Mouse (Mus musculus) ovary, postnatal 10 days (tissue): ENCODE results near the gene Krt9.
"Not testable (repeated sequence)": the region's sequence is repeated elsewhere in the genome, so short reads cannot be mapped to it uniquely, and the experiment has no call there.

ENCODE experiments used
- DNase-seq: peaks from one replicate; pipeline ENCODE4 v3.0.0; 2022; ENCODE audit warnings: low spot score

Gene Krt9

GRCm38 (mm10) chr11:100192992-100193391, at the start of gene Krt9:
Gene Krt9 (minus strand): TSS chr11:100193246.
- no peak for DNase-seq

DNA sequence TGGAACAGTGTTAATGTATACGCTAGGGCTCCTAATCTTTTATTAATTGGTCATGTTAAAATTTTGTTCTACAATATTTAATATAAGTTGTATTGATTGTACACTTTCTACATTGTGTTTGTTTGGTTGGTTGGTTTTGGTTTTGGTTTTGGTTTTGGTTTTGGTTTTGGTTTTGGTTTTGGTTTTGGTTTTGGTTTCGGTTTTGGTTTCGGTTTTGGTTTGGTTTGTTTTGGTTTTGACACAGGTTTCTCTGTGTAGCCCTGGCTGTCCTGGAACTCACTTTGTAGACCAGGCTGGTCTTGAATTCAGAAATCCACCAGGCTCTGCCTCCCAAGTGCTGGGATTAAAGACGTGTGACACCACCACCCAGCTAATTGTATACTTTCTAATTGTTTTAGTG, 47.2 kb upstream of the Krt9 start:
- not testable (repeated sequence) for DNase-seq

GRCm38 (mm10) chr11:100221741-100222140, 28.7 kb upstream of the Krt9 start:
- no peak for DNase-seq

DNA sequence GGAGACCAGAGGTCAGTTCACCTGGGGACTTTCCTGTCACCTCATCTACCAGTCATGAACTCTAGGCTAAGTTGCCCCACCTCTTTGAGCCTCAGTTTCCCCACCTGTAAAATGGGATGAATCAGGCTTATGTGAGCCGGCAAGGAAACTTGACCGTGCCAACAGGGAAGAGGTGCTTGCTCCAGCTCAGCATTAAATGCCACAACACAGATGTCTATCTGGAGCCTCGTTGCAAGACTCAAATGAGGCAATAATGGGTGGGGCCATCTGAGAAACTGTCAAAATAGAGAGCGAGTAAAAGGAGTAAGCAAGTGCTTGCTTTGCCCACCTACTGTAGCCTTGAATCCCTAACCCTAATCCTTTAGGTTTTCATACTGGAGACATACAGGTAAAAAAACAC, 26.3 kb upstream of the Krt9 start:
- no peak for DNase-seq

- no peak for DNase-seq
Measured at GRCm38 (mm10) chr11:100208542-100208941, 15.5 kb upstream of the Krt9 start.

GRCm38 (mm10) chr11:100207498-100207897, 14.5 kb upstream of the Krt9 start, which contains the start of gene Krt14:
Gene Krt14 (minus strand): TSS chr11:100207548.
- DNase-seq = no peak

GRCm38 (mm10) chr11:100203448-100203847, 10.4 kb upstream of the Krt9 start:
- peak; percentile 21 for DNase-seq

DNA sequence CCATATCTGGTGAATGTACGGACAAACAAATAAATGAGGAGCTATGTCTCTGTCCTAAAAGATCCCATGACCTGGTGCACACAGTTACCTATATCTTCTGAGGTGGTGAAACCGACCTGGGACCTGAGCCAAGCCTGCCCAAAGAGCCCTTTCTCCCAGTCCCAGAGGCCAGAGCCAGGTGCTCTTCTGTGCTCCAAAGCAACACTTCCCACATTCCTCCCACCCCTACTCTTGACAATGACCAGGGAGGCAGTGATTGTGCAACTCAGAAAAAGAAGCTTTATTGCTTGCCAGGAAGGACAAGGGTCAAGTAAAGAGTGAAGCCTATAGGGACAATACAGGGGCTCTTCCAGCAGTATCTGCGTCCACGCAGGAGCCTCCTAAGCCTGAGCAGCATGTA, 9.9 kb upstream of the Krt9 start:
- DNase-seq = no peak

- DNase-seq = no peak
Measured at GRCm38 (mm10) chr11:100200104-100200820, 7.2 kb upstream of the Krt9 start.

DNA sequence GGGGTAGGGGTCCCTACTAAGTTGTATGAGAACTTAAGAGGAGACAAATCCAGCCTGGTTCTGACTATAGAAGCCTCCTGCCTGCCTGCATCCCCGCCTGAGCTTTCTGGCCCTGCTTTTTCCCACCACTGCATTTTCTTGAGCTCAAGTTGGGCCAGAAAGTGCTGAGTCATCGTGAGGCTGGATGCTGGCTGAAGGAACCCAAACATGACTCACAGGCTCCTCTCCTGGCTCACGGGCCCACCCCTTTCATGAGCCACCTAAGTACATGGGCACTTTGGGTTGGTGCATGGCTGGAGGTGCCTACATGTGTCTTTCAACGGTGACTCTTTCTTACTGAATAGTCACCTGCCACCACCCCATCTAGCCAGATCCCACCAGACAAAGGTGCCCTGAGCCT, 5.6 kb upstream of the Krt9 start:
- no peak for DNase-seq

DNA sequence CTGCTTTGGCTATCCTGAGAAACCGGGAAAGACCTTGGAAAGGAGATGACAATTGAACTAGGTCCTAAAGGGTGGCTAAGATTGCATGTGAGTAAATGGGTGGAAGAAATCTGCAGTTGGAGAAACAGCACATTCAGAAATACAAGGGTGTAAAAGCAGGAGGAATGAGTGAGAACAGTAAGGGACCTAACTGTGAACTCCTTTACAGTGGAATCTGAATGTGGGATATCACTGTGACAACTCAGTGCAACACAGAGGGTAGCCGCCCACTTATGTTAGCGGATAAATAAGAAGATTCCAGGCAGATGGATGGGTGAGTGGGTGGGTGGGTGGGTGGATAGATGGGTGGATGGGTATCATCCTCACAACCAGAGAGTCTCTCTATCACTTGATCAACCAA, 1.2 kb downstream of the Krt9 start:
- DNase-seq = no peak

DNA sequence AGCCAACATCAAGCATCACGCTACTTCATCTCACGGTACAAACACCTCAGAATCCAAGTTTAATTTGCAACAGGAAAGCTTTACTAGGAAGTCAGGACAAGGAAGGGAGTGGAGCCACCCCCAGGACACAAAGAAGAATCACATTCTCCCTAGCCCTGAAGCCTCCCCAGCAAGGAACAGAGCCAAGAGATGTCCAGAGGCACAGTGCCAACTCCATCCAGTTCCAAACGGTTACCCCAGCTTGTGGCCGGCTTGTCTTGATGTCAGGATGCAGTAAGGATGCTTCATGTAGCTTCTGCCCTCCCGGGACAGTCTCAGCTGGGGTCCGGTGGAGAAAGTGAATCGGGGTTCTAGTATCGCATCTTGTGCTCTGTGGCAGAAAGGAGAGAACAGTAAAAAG, 6.3 kb downstream of the Krt9 start:
- DNase-seq = no peak

GRCm38 (mm10) chr11:100181725-100182124, 11.3 kb downstream of the Krt9 start:
- no peak for DNase-seq

GRCm38 (mm10) chr11:100179260-100179659, 13.8 kb downstream of the Krt9 start:
- no peak for DNase-seq

DNA sequence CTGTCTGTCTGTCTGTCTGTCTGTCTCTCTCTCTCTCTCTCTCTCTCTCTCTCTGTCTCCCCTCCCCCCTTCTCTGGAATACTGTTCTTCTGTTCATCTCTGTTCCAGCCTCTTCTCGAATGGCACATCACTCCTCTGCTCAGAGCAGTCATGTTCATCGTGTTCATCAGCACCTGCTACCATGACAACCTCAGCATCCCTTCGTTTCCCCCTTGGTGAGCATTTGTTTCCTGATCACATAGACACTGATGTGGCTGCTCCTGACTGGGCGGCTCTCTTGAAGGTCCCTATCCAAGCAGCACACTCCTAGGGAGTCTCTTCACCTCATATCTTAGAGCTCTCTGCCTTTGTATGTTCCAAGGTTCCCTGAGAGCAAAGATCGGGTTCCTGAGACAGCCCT, 14.7 kb downstream of the Krt9 start:
- DNase-seq = no peak

- no peak for DNase-seq
Measured at GRCm38 (mm10) chr11:100176791-100177190, 16.3 kb downstream of the Krt9 start.

- DNase-seq = peak; percentile 70
Measured at GRCm38 (mm10) chr11:100168765-100169762, 24.0 kb downstream of the Krt9 start.

DNA sequence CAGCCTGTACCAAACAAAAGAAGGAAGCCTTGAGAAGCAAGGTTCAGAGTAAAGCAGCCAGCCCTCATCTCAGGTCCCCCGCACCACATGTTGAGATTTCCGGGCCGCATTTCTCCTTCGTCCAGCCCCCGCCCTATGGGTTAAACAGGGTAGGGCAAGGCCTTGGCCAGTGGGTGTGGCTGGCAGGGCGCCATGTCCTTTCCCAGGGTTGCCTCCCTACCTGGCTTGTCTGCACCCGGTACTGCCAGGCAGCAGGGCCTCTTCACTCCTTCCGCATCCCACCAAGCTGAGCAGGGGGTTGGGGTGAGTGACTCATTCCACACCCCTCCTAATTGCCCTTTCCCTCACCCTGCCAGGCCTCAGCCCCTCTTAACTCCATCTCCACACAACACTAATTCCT, 25.0 kb downstream of the Krt9 start:
- DNase-seq = no peak

GRCm38 (mm10) chr11:100164392-100164791, 28.7 kb downstream of the Krt9 start:
- no peak for DNase-seq

DNA sequence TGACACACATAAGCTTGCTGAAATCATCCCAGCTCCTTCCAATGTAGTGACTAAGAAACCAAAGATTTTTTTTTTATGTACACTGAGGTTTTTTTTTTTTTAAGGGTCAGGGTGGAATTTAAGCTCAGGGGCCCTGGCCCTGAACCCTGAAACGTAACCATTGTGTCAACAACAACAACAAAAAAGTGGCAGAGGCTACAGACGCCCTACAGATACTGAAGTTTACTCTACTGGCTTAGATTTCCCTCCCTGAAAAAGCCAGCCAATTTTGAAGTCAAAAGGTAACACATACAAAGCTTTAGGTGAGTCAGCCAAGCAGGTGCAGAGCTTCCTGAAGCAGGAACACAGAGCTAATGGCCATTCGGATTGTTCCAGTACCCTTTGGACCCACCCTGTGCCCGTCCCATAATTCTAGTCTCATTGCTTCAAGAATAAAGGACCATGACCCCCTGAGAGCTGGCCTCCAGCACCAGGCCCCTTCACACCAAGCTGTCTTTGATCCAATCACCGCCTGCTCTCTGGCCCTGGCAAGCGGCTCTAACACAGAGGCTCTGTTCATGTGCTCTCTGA, 35.1 kb downstream of the Krt9 start:
- DNase-seq = no peak

- no peak for DNase-seq
Measured at GRCm38 (mm10) chr11:100157331-100157730, 35.7 kb downstream of the Krt9 start.

DNA sequence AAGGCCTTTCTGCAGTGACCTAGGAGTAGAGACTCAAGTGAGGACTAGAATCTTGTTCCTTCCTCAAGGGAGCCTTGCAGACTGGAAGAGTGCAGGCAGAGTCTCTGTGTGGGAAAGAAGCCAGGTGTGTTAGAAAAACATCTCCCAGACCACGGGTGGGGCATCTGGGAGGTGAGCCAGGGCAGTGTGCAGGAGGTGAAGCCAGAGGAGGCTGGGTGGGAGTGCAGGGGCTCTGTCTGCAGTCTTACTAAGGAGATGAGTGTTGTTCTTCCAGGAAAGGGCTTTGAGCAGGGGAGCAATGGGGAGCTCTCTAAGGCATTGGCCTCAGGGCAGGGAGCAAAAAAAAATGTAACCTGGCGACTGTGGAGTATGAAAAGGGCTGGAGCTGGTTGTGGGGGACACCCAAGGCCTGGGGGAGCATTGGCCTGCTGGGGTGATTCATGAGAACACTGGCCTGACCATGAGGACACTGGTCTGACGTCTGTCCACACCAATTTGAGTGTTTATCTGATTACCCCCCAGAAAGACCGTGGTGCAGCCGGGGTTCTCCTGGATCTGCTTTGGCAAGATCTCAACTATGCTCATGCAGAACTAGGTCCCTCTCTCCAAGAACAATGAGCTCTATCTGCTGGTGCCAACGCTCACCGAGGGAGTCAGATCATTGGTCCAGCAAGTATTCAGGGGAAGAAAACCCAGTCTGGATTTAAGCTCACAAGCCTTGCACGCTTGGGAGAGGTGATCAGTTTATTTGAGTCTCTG, 37.4 kb downstream of the Krt9 start:
- no peak for DNase-seq
